Mouse (Mus musculus): ENCODE data around the gene Nosip.

Nosip gene

DNA sequence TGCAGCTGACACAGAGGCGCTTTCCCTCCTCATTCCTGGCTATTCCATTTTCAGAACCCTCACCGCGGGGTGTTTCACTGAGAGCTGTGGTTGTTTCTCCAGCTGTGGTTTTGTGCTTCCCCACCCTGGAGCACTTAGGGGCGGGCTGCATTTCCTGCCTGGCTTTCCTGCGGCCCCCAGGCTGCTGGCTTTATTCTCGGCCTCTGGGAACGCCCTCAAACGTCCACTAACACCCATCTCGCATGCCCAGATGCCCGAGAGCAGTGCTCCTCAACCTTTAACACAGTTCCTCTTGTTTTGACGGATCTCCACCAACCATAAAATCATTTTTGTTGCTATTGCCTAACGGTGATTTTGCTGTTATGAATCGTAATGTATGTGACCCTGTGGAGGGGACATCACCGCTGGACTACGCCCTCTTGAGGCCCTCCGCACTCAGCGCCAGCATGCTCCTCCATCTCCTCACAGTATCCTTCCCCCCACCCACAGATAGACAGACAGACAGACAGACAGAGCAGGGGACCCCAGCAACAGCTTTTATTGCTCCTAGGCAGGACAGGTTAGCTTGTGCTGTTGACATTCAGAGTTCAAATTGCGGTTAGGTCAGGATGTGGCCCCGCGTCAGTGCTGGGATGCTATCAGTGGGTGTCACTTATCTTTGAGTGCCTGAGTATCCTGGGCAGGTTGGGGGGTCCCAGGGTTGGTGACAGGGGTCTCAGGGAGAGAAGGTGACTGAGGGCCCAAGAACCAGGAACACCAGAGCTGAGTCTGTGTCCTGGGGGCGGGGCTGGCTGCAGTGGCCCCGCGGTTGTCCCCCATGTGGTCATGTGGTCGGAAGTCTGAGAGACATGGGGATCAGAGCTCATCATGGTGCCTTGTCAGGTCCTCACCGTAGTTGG, 20.4 kb downstream of the Nosip start:
- ChIA-PET CTCF (interaction anchor here in 3 of 4 experiments (0.7 to 5.1 kb wide), 14 partner anchors 10 to 278 kb away, joined by 3 to 26 read pairs (median 5); partner anchors contain the start of genes Flt3l (in 2 of the 3), Gm45713 (in 2 of the 3), Fcgrt (in 1 of the 3) and Rcn3 (in 1 of the 3)), POLR2A (interaction anchor here (0.6 to 5.4 kb wide), 35 partner anchors 8 to 329 kb away, joined by 3 to 48 read pairs (median 4); partner anchors contain the start of genes Rcn3 (in 3 of the 4), Aldh16a1 (in 2 of the 4), Rps11 (in 2 of the 4) and Ccdc155 (in 1 of the 4))

DNA sequence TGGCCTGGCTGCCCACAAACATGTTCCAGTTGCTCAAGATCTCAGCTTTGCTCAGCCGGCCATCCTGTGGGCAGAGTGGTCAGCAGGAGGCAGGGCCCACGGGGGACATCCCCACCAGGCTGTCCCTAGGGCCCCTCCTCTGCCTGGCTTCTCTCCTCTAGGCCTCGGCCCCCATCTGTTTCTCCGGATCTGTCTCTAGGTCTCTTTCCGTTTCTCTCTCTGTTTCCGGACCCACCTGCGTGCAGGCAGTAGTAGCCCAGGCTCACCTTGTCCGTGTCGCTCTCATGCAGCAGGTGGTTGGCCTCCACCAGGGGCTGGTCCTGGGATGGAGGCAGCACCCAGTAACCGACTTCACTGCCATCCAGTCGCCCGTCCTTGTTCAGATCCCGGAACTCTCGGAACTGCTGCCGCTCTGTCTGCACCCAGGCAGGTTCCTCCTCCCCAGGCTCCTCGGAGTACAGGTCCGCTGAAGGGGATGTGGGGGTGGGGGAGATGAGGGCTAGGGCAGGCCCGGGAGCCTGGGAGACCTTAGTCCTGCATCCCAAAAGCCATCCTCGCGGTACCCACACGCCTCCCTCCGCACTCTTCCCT, 21.2 kb downstream of the Nosip start:
- CTCF ChIA-PET: interaction anchor here in 2 of 4 experiments (0.9 to 5.1 kb wide), 7 partner anchors 9 to 278 kb away, joined by 3 to 26 read pairs (median 9); partner anchors contain the start of genes Fcgrt (in 1 of the 2), Flt3l (in 1 of the 2), Gm45713 (in 1 of the 2) and Rcn3 (in 1 of the 2)
- POLR2A ChIA-PET: interaction anchor here (0.6 to 5.4 kb wide), 22 partner anchors 8 to 121 kb away, joined by 3 to 48 read pairs (median 6); partner anchors contain the start of genes Rcn3 (in 3 of the 4), Aldh16a1 (in 2 of the 4), Ccdc155 (in 1 of the 4) and Rpl13a (in 1 of the 4)

DNA sequence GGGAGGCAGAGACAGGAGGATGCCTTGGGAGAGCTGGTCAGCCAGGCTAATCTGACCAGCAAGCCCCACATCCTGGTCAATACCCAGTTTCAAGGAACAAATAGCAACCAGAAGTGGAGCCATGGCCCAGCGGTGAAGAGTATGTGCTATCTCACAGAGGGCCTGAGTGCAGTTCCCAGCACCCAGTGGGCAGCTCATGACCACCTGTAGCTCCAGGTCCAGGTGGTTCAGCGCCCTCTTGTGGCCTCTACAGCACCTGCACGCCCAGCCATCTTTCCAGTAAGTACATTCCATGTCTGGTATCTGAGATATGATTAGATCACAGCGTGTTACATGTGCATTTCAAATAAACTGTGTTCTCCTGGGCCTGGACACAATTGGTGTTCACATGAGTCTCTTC, 23.9 kb downstream of the Nosip start:
- CTCF ChIA-PET: interaction anchor here in 3 of 4 experiments (0.6 to 2.1 kb wide), 27 partner anchors 11 to 281 kb away, joined by 3 to 8 read pairs (median 4); partner anchors contain the start of genes Ccdc155 (in 2 of the 3), Fcgrt (in 2 of the 3), Flt3l (in 2 of the 3) and Gm45713 (in 2 of the 3)
- POLR2A ChIA-PET: interaction anchor here in 3 of 4 experiments (0.6 to 18.8 kb wide), 19 partner anchors 10 to 83 kb away, joined by 3 to 368 read pairs (median 3); partner anchors contain the start of genes Rpl13a (in 2 of the 3), Aldh16a1 (in 1 of the 3), Fcgrt (in 1 of the 3) and Prr12 (in 1 of the 3)

DNA sequence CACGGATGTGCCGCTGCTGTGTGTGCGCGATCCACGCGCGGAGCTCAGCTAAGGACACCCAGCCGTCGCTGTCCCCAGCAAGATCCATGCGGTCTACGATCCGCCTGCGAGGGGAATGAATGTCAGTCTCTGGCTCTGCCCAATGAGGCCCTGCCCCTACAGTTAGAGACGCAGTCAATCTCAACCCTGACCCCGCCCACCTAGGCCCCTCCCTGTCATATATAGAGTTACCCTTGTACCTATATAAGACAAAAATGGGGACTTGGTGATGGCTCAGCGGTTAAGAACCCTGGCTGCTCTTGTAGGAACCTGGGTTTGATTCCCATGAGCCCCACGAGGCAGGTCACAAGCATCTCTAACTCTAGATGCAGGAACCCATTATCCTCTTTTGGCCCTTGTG, 26.4 kb downstream of the Nosip start:
- ChIA-PET CTCF (interaction anchor here in 1 of 4 experiments (0.6 kb wide), 1 partner anchor 346 kb away, joined by 3 read pairs; the partner anchor contains the start of gene Gys1), POLR2A (interaction anchor here in 1 of 4 experiments (14.4 to 18.8 kb wide), 2 partner anchors 20 to 36 kb away, joined by 160 to 368 read pairs; partner anchors contain the start of genes Fcgrt, Rpl13a and Rps11)

DNA sequence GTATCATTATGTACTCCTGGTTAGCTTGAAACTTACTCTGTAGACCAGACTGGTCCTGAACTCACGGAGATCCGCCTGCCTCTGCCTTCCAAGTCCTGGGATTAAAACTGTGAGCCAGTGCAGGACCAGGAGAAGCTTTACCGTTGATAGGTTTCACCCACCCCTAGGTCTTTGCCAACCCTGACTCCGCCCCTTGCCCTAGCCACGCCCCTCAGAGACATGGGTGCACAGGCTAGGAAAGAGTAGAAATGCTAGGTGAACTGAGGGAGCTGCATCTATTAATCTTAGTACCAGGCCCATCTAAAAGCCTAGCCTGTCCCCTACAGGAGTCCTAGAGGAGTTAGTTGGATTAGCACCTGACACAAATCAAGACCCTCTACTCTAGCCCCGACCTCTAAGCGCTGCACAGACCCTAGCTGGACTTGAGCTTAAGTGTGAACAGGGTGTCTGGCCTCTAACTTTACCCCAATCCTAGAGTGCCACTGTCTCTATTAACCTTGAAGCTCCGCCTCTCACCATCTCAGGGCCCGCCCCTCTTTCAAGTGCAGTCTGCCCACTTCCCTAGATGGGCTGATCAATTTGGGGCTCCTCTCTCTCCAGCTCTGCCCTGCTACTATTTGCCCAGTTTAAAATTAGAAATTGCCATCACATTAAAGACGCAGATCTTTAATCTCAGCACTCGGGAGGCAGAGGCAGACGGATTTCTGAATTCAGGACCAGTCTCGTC, 28.2 kb downstream of the Nosip start:
- ChIA-PET CTCF (interaction anchor here in 3 of 4 experiments (0.7 to 1.6 kb wide), 9 partner anchors 10 to 53 kb away, joined by 3 to 5 read pairs (median 3); partner anchors contain the start of genes Flt3l (in 1 of the 3) and Gm45713 (in 1 of the 3)), POLR2A (interaction anchor here in 3 of 4 experiments (0.6 to 18.8 kb wide), 34 partner anchors 8 to 270 kb away, joined by 3 to 368 read pairs (median 4); partner anchors contain the start of genes Aldh16a1 (in 2 of the 3), Fcgrt (in 2 of the 3), Pih1d1 (in 2 of the 3) and Cpt1c (in 1 of the 3))

DNA sequence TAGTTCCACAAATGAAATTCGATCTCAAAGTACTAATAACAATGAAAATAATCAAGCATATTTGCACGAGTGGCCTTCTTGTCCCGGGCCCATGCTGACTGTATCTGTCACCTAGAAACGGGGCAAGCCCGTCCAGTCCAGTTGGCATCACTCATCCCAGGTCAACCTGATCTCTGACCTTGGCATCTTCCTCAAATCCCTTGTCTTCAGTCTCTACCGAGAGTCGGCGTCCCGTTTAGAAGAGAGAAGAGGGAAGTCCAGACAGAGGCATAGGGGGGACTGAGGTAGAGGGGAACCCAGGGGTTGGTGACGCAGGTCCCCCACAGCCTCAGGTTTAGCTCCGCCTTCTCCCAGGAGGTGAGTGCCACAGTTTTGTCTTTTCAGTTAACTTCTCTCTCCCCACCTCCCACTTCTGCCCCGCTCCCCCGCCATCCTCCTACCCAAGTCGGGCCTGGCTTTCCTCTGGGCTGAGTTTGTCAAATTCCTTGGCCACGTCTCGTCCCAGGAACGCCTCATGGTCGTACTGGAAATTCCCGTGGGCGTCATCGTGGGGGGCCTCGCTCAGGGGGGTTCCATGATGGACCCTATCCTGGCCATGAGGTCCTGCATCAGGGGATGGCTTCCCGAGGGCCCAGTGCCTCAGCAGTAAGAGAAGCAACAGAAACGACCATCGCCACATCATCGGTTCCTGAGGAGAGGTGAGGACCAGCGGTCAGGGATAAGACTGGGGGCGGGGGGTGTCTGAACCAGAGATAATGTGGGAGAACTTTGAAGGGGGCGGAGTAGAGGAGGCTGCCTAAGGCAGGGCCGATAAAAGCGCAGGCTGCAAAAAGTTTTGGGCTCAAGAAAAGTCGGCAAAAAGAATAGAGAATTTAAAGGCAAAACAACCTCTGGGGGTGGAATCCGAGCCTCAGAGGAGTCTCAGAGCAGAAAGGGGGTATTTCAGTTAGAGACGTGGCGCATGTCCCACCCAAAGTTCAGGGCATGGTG, 29.1 kb downstream of the Nosip start:
- POLR2A ChIA-PET: interaction anchor here (0.6 to 18.8 kb wide), 92 partner anchors 9 to 724 kb away, joined by 3 to 368 read pairs (median 4); partner anchors contain the start of genes Aldh16a1 (in 3 of the 4), Fcgrt (in 3 of the 4), Prmt1 (in 3 of the 4) and Pih1d1 (in 2 of the 4)
- CTCF ChIA-PET: interaction anchor here in 3 of 4 experiments (0.7 to 1.6 kb wide), 24 partner anchors 9 to 343 kb away, joined by 3 to 18 read pairs (median 4); partner anchors contain the start of genes Flt3l (in 2 of the 3), Aldh16a1 (in 1 of the 3), Gm45713 (in 1 of the 3) and Gys1 (in 1 of the 3)

DNA sequence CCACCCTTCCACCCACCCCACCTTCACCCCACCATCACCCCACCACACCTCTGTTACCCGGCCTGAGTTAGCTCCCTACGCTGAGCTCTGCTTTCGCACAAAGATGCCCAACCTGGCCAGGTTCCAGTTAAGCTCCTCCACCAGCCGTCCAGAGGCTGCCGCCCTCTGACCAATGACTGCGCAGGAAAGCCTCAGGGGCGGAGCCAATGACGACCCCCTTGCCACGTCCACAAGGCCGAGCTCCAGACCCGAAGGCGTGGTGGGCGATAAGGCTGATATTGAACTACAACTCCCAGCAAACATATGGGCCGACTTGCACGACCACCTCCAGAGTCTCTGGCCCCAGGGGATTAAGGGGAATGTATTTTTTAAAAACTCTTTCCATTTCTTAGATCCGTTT, 29.8 kb downstream of the Nosip start, which contains the start of gene Rcn3:
Gene Rcn3 (minus strand): TSS at position 174 of the 400 bp plus-strand sequence.
- POLR2A ChIA-PET: interaction anchor here (0.5 to 18.8 kb wide), 73 partner anchors 8 to 725 kb away, joined by 3 to 368 read pairs (median 4); partner anchors contain the start of genes Fcgrt (in 3 of the 4), Prmt1 (in 3 of the 4), Aldh16a1 (in 2 of the 4) and Rpl13a (in 2 of the 4)
- CTCF ChIA-PET: interaction anchor here in 3 of 4 experiments (0.6 to 1.5 kb wide), 20 partner anchors 9 to 343 kb away, joined by 3 to 18 read pairs (median 4); partner anchors contain the start of genes Flt3l (in 2 of the 3), Aldh16a1 (in 1 of the 3), Gm45713 (in 1 of the 3) and Gys1 (in 1 of the 3)

DNA sequence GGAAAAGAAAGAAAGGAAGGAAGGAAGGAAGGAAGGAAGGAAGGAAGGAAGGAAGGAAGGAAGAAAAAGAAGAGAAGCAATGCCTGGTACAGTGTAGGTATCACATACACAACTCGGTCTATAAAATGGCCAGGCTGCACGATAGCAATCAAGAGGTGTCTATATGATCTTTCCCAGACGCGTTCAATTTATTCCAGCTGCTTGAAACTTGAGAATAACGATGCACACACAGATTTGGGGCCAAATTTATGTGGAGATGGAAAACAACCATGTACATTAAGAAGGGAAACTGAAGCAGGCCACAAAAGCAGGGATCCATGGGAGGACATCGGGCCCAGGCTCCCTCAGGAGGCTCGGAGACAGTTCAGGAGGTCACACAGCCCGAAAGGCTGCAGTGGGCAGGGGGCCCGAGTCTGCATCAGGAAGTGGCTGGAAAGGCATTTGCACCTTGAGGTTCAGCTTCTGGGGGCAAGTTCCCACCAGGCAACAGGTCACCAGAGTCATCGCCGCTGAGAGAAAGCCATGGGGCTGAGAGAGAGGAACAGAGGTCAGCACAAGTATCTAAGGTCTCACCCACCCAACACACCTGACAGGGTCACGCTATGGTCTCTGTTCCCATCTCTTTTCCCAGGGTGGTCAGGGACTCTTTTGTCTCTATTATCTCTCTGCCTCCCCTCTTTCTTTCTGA, 30.7 kb downstream of the Nosip start:
- ChIA-PET POLR2A (interaction anchor here in 3 of 4 experiments (0.6 to 18.8 kb wide), 21 partner anchors 10 to 898 kb away, joined by 3 to 368 read pairs (median 5); partner anchors contain the start of genes Fcgrt (in 2 of the 3), Rpl13a (in 2 of the 3), Aldh16a1 (in 1 of the 3) and Bax (in 1 of the 3)), CTCF (interaction anchor here in 2 of 4 experiments (0.6 to 1.6 kb wide), 6 partner anchors 9 to 764 kb away, joined by 3 to 10 read pairs (median 4); partner anchors contain the start of gene Gys1 (in 1 of the 2))

DNA sequence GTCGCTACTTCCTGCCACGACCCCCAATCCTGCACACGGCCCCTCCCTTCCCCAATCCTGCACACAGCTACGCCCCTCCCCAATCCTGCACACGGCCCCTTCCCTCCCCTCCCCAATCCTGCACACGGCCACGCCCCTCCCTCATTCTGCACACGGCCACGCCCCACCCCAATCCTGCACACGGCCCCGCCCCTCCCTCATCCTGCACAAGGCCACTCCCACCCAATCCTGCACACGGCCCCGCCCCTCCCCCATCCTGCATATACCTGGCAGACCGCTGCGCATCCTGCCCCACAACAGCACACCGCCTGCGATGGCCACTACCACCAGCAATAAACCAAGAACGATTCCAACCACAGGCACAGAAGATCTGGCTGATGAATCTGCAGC, 31.3 kb downstream of the Nosip start:
- CTCF ChIA-PET: interaction anchor here in 2 of 4 experiments (0.5 to 1.6 kb wide), 4 partner anchors 25 to 764 kb away, joined by 3 to 4 read pairs (median 4); no protein-coding TSS in a partner anchor
- POLR2A ChIA-PET: interaction anchor here in 3 of 4 experiments (0.6 to 18.8 kb wide), 14 partner anchors 11 to 694 kb away, joined by 3 to 368 read pairs (median 7); partner anchors contain the start of genes Fcgrt (in 2 of the 3), Rpl13a (in 2 of the 3), Aldh16a1 (in 1 of the 3) and Pih1d1 (in 1 of the 3)

DNA sequence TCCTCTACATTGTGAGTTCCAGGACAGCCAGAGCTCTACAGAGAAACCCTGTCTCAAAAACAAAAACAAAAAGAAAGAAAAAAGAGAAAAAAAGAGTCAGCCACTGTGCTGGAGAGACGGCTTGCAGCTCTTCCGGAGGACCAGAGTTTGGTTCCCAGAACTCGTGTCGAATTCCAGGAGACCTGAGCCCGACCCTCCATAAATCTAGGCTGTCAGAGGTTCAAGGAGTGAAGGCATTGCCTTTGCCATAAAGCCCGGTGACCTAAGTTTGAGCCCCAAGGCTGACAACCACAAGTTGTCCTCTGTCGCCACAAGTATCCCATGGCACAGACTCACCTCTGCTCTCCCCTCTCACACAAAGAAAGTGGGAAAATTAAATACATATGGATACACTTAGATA, 31.9 kb downstream of the Nosip start:
- POLR2A ChIA-PET: interaction anchor here in 2 of 4 experiments (0.6 to 18.8 kb wide), 5 partner anchors 11 to 31 kb away, joined by 3 to 368 read pairs (median 46); partner anchors contain the start of genes Fcgrt (in 2 of the 2), Rpl13a (in 1 of the 2) and Rps11 (in 1 of the 2)
- CTCF ChIA-PET: interaction anchor here in 1 of 4 experiments (1.6 kb wide), 2 partner anchors 26 to 41 kb away, joined by 3 to 4 read pairs; no protein-coding TSS in a partner anchor

DNA sequence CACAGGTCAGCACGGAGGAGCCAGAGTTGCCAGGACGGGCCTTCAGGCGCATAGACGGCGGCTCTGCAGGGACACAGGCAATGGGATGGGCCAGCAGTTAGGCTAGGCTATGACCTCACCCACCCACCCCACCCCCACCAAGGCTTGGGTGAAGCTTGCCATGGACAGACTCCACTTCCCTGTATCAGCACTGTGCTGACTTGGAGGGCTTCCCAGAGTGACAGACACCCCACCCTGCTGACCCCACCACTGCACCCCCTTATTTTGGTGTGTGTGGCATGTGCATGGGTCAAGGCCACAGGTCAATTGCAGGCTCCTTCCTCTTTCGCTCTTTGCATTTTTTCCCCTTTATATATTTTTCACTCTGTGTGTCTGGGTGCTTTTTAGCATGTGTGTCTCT, 33.1 kb downstream of the Nosip start:
- POLR2A ChIA-PET: interaction anchor here in 2 of 4 experiments (0.6 to 18.8 kb wide), 15 partner anchors 9 to 240 kb away, joined by 3 to 368 read pairs (median 4); partner anchors contain the start of genes Fcgrt (in 2 of the 2), Hrc (in 1 of the 2), Prmt1 (in 1 of the 2) and Rpl13a (in 1 of the 2)
- CTCF ChIA-PET: interaction anchor here in 2 of 4 experiments (0.6 to 2.2 kb wide), 3 partner anchors 12 to 27 kb away, joined by 3 to 7 read pairs (median 6); no protein-coding TSS in a partner anchor

DNA sequence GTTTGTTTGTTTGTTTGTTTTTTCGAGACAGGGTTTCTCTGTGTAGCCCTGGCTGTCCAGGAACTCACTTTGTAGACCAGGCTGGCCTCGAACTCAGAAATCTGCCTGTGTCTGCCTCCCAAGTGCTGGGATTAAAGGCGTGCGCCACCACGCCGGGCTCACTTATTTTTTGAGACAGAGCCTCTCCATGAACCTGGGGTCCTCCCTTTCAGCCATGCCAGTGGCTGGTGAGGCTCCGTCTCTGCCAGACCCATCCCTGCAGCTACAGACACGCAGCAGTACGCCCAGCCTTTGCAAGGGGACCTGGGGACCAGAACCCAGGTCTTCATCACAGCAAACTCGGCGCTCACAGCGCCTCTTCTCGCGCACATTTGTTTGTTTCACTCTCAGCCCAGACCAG, 33.7 kb downstream of the Nosip start:
- ChIA-PET CTCF (interaction anchor here in 2 of 4 experiments (0.6 to 2.2 kb wide), 3 partner anchors 11 to 28 kb away, joined by 3 to 7 read pairs (median 6); no protein-coding TSS in a partner anchor), POLR2A (interaction anchor here in 2 of 4 experiments (0.7 to 18.8 kb wide), 13 partner anchors 8 to 239 kb away, joined by 3 to 368 read pairs (median 4); partner anchors contain the start of genes Fcgrt (in 2 of the 2), Hrc (in 1 of the 2), Prmt1 (in 1 of the 2) and Rpl13a (in 1 of the 2))

DNA sequence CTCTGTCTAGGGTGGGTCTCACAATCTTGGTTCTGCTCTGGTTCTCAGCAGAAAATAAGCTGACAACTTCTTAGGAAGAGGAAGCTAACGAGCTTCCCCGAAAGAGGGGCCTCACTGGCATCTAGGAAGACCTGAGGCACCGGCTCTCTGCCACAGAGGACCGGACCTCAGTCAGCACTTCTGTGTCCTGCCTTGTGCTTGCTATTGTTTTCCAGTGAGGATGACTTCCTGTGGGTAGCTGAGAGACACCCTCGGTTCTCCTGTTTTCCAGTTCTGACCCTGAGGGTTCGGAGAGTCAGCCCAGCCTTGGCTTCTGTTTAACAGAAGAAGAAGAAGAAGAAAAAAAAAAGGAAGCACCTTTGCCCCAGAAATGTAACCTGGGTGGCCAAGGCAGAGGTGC, 35.2 kb downstream of the Nosip start:
- ChIA-PET CTCF (interaction anchor here in 3 of 4 experiments (0.6 to 1.3 kb wide), 7 partner anchors 11 to 143 kb away, joined by 3 to 7 read pairs (median 3); partner anchors contain the start of genes Flt3l (in 1 of the 3) and Gm45713 (in 1 of the 3)), POLR2A (interaction anchor here in 3 of 4 experiments (0.6 to 18.8 kb wide), 19 partner anchors 9 to 145 kb away, joined by 3 to 368 read pairs (median 3); partner anchors contain the start of genes Pih1d1 (in 2 of the 3), Aldh16a1 (in 1 of the 3), Fcgrt (in 1 of the 3) and Flt3l (in 1 of the 3))

Data from embryonic stem cell, embryonic (primary cell).